Mouse (Mus musculus): ENCODE results near the gene H60b. TPM values are rescaled to one million over a fixed set of nuclear protein-coding genes. Genes with fewer than 3 reads are reported as not detected.
A peak's percentile ranks its signal among the peaks of the same experiment; 100 is the strongest.
"Not testable (repeated sequence)": the region's sequence is repeated elsewhere in the genome, so short reads cannot be mapped to it uniquely, and the experiment has no call there.

H60b gene
- polyA plus RNA-seq (2012; fragmentation: generic; extraction: Trizol), result 0.24 TPM

DNA sequence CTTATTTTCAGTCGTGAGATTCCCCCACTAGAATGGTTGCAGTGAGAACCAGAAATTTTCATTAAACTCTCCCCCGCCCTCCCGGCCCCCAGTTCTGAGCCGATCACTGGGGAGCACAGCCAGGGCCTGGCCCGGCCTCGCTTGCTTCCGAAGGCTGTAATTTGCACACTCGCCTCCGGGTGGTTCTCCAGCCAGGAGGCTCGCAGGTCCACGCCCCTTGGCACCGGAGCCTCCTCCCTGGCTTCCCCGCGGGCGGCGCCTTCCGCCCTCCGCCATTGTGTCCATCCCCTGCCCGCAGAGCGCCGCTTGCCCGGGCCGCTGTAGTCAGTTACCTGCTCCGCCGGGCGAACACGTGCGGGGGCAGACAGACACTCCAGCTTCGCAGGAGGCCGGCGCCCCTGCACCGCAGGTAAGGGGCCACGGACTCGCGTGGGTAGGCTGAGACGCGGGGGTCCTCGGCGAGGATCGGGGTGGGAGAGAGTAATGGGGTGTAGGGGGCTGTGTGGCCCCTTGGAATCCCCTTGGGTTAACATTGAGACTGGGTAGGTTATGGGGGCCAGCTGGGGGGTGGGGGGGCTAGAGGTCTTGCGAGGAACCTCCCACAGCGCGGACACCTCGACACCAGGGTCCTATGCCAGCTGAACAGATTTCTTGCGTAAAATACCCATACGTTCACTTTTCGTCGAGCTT lies at the start of gene H60b, which contains the start of gene Raet1e:
Gene H60b (plus strand): TSS at position 277 of the 690 bp plus-strand sequence.
Gene Raet1e (plus strand): TSS at position 260 of the 690 bp plus-strand sequence.
- peak within 1 kb of the TSS; percentile 78 for H3K4me2 ChIP-seq (ENCODE audit: low read depth)
- peak within 1 kb of the TSS; percentile 24 for H3K4me3 ChIP-seq
- not testable (repeated sequence) for H3ac ChIP-seq (ENCODE audit: control insufficient read depth, insufficient read length); H3K79me2 ChIP-seq (ENCODE audit: control insufficient read depth, insufficient read depth); H3K36me3 ChIP-seq (ENCODE audit: control insufficient read depth, insufficient read depth)
- TF ChIP-seq POLR2A (IDR thresholded peaks at IDR 0.05; ENCODE audit: insufficient read length, low read depth), result peak; percentile 50
- peaks cover 18% of the 10 kb centered on the region for H3K27me3 ChIP-seq (ENCODE audit: control insufficient read depth, insufficient read depth, insufficient read length)

DNA sequence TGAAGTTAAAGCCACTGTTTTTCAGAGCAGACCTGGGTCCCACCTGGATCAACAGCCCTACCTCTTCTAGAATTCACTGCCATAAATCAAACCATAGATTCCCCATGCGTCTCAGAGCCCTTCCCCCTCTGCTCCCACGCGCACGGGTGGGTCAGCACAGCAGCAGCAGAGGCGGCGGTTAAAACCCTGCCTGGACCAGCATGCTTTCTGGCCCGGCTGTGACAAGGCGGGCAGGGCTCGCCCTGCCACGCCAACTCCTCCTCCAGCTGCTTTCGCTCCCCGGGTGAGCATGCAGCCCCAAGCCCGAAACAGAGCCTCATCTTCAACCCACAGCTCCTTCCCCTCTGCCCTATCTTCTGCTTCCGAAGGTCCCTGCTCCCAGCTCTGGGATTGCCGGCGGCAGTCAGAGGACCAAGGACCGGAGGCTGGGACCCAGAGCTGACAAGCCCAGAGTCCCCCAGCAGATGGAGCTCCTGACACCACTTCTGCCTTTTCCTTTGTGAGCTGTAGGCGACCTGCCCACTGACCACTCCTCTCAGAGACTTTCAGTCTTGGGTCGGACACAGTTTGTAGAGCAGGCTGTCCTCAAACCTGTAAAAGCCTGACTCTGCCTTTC lies 17.6 kb upstream of the H60b start:
- Histone ChIP-seq H3ac (ENCODE audit: control insufficient read depth, insufficient read length) (no peak overlapping the region), H3K27me3 (ENCODE audit: control insufficient read depth, insufficient read depth, insufficient read length) (no peaks in the 10 kb centered on the region), H3K79me2 (ENCODE audit: control insufficient read depth, insufficient read depth) (no peaks in the 10 kb centered on the region), H3K36me3 (ENCODE audit: control insufficient read depth, insufficient read depth) (no peaks in the 10 kb centered on the region), H3K4me3 (no peak overlapping the region), H3K4me2 (ENCODE audit: low read depth) (peak overlapping the region; percentile 52)
- no peak for TF ChIP-seq TCF12 (IDR thresholded peaks at IDR 0.05; ENCODE audit: insufficient read depth, poor library complexity, severe bottlenecking)
- TF ChIP-seq SRF (IDR thresholded peaks at IDR 0.05; ENCODE audit: control insufficient read depth, insufficient read length, low read depth), result no peak
- TF ChIP-seq MYOG (IDR thresholded peaks at IDR 0.05; ENCODE audit: control insufficient read depth in 1 of 3, insufficient read depth in 1 of 3, insufficient read length in 2 of 3, low read depth in 2 of 3), result no peak
- no peak for TF ChIP-seq MAX (IDR thresholded peaks at IDR 0.05; ENCODE audit: low read depth)
- no peak for TF ChIP-seq REST (IDR thresholded peaks at IDR 0.05; ENCODE audit: insufficient read depth, insufficient read length)

DNA sequence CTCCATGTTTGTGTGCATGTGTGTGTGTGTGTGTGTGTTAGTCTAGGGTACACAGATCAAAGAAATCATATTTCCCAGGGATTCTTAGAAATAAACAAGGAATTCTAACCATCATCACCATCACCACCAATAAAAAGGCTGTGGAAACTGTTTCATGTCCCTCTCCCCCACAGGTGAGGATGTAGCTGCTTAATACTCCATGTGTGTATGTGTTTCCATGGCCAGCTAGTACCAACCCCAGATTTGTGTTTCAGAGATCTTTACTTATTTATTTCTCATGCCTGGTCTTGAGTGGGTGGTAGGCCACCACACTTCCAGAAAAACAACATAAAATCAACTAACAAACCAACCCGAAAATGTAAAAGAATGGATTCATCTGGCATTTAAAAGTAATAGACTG lies 16.2 kb upstream of the H60b start:
- H3K27me3 ChIP-seq (ENCODE audit: control insufficient read depth, insufficient read depth, insufficient read length); H3ac ChIP-seq (ENCODE audit: control insufficient read depth, insufficient read length); H3K4me2 ChIP-seq (ENCODE audit: low read depth); H3K79me2 ChIP-seq (ENCODE audit: control insufficient read depth, insufficient read depth); H3K36me3 ChIP-seq (ENCODE audit: control insufficient read depth, insufficient read depth); H3K4me3 ChIP-seq: not testable (repeated sequence)

DNA sequence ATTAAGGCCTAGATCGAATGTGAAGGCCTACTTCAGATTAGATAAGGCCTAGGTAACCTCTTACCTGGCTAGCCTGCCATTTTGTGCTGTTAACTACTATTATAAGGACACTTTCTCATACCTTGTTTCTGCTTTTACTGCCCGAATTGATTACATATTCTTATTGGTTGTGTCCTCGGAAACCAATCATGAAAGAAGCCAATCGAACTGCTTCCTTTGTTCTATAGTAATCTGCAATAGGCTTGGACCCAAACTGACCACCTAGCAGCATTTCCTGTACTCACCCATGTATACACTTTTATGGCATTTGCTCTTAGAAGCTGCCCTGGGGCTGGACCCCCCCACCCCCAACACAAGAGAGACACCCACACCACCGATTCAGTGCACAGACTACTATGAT lies 15.5 kb upstream of the H60b start:
- Histone ChIP-seq H3K36me3 (ENCODE audit: control insufficient read depth, insufficient read depth) (no peaks in the 10 kb centered on the region), H3K27me3 (ENCODE audit: control insufficient read depth, insufficient read depth, insufficient read length) (no peaks in the 10 kb centered on the region), H3ac (ENCODE audit: control insufficient read depth, insufficient read length) (no peak overlapping the region), H3K4me2 (ENCODE audit: low read depth) (no peak overlapping the region), H3K79me2 (ENCODE audit: control insufficient read depth, insufficient read depth) (peaks cover 6% of the 10 kb centered on the region), H3K4me3 (no peak overlapping the region)
- TF ChIP-seq SRF (IDR thresholded peaks at IDR 0.05; ENCODE audit: control insufficient read depth, insufficient read length, low read depth) (no peak), TCF3 (IDR thresholded peaks at IDR 0.05; ENCODE audit: insufficient read length, low read depth) (no peak), MYOD1 (IDR thresholded peaks at IDR 0.05; ENCODE audit: control insufficient read depth in 1 of 3, insufficient read length in 2 of 3, low read depth in 2 of 3) (no peak), CEBPB (IDR thresholded peaks at IDR 0.05; ENCODE audit: insufficient read depth, poor library complexity, severe bottlenecking) (no peak), MYOG (IDR thresholded peaks at IDR 0.05; ENCODE audit: control insufficient read depth in 1 of 3, insufficient read depth in 1 of 3, insufficient read length in 2 of 3, low read depth in 2 of 3) (no peak), USF1 (IDR thresholded peaks at IDR 0.05; ENCODE audit: low read depth) (no peak), REST (IDR thresholded peaks at IDR 0.05; ENCODE audit: insufficient read depth, insufficient read length) (no peak), TCF12 (IDR thresholded peaks at IDR 0.05; ENCODE audit: insufficient read depth, poor library complexity, severe bottlenecking) (no peak), E2F4 (IDR thresholded peaks at IDR 0.05; ENCODE audit: insufficient read depth) (no peak), POLR2AphosphoS2 (IDR thresholded peaks at IDR 0.05; ENCODE audit: insufficient read length, low read depth) (no peak), MAX (IDR thresholded peaks at IDR 0.05; ENCODE audit: low read depth) (no peak), POLR2A (IDR thresholded peaks at IDR 0.05; ENCODE audit: insufficient read length, low read depth) (no peak)

DNA sequence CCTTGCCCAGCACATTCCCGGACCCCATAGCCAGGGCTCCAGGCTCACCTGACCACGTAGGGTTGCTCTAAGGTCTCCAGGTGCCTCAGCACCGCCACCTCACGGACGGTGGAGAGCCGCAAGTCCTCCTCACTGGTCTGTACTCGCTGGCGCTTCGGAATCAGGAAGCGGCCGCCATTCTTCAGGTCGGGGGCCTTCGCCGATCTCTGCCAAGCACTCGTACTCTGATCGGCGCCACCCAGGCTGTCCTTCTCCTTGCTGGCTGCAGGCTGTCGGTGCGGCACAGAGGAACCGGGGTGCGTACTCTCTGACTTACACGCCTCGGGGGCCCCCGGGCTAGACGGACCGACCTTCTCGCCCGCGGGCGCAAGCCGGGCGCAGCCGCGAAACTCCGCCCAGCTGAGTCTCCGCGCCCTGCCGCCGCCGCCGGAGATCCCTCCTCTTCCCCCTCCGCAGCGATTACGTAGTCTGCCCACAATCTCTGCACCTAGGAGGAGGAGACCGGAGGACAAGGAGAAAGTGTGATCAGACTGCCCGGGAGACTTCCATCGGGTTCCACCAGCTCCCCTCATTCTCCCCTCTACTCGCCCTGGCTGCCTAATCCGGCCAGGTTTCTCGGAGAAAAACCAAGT lies 9.8 kb upstream of the H60b start:
- H3K4me3 ChIP-seq, result peak overlapping the region; percentile 92
- TF ChIP-seq POLR2A (IDR thresholded peaks at IDR 0.05; ENCODE audit: insufficient read length, low read depth) (peak; percentile 73), USF1 (IDR thresholded peaks at IDR 0.05; ENCODE audit: low read depth) (no peak), CEBPB (IDR thresholded peaks at IDR 0.05; ENCODE audit: insufficient read depth, poor library complexity, severe bottlenecking) (no peak), TCF12 (IDR thresholded peaks at IDR 0.05; ENCODE audit: insufficient read depth, poor library complexity, severe bottlenecking) (no peak), POLR2AphosphoS2 (IDR thresholded peaks at IDR 0.05; ENCODE audit: insufficient read length, low read depth) (peak; percentile 64), E2F4 (IDR thresholded peaks at IDR 0.05; ENCODE audit: insufficient read depth) (no peak), TCF3 (IDR thresholded peaks at IDR 0.05; ENCODE audit: insufficient read length, low read depth) (no peak)
- H3K27me3 ChIP-seq (ENCODE audit: control insufficient read depth, insufficient read depth, insufficient read length), result peaks cover 23% of the 10 kb centered on the region
- peaks cover 6% of the 10 kb centered on the region for H3K79me2 ChIP-seq (ENCODE audit: control insufficient read depth, insufficient read depth)
- H3K4me2 ChIP-seq (ENCODE audit: low read depth), result peak overlapping the region; percentile 88
- H3K36me3 ChIP-seq (ENCODE audit: control insufficient read depth, insufficient read depth), result no peaks in the 10 kb centered on the region
- H3ac ChIP-seq (ENCODE audit: control insufficient read depth, insufficient read length), result peak overlapping the region; percentile 6

All from myocyte (in vitro differentiated cells).